Mouse (Mus musculus) limb, embryonic 13.5 days (tissue): Measurements from ENCODE around the gene Mrps30. TPM values are rescaled to one million over a fixed set of nuclear protein-coding genes. Genes with fewer than 3 reads are reported as not detected.

Experiments
- ATAC-seq: fragments of 200-750 bp; cut with Nextera tagmentation; 2 replicates; pipeline ENCODE4 v1.8.0; 2017; ENCODE audit warnings: low read depth, moderate number of reproducible peaks, moderate TSS enrichment; ENCODE audit not compliant: low FRiP score
- H3K27ac ChIP-seq: fragments of 300-500 bp; sonication (generic); 2 replicates; pipeline ENCODE4 v1.5.1; 2015; ENCODE audit warnings: inconsistent platforms, mild to moderate bottlenecking, moderate library complexity
- H3K27me3 ChIP-seq: fragments of 300-500 bp; sonication (generic); 2 replicates; pipeline ENCODE4 v1.6.1; 2015; ENCODE audit warnings: mild to moderate bottlenecking, inconsistent platforms
- H3K36me3 ChIP-seq: fragments of 300-500 bp; sonication (generic); 2 replicates; pipeline ENCODE4 v1.6.1; 2015; ENCODE audit warnings: inconsistent platforms, mild to moderate bottlenecking, moderate library complexity
- H3K4me1 ChIP-seq: fragments of 300-500 bp; sonication (generic); 2 replicates; pipeline ENCODE4 v1.6.1; 2015; ENCODE audit warnings: inconsistent platforms
- H3K4me2 ChIP-seq: fragments of 300-500 bp; sonication (generic); replicated peaks from 2 replicates; pipeline ENCODE4 v1.6.1; 2015; ENCODE audit warnings: inconsistent platforms, mild to moderate bottlenecking, moderate library complexity
- H3K4me3 ChIP-seq: fragments of 300-500 bp; sonication (generic); 2 replicates; pipeline ENCODE4 v1.5.1; 2015; ENCODE audit warnings: moderate library complexity, mild to moderate bottlenecking, inconsistent platforms
- H3K9ac ChIP-seq: fragments of 300-500 bp; sonication (generic); 2 replicates; pipeline ENCODE4 v1.6.1; 2015; ENCODE audit warnings: mild to moderate bottlenecking, inconsistent platforms
- H3K9me3 ChIP-seq: fragments of 300-500 bp; sonication (generic); 2 replicates; pipeline ENCODE4 v1.6.1; 2016; ENCODE audit warnings: inconsistent platforms
- WGBS: fragments of 180-500 bp; shearing (Covaris S2); methylation state at CpG from one replicate; pipeline ENCODE4 v1.1.7; 2015; 5-methylcytosine and 5-hydroxymethylcytosine counted together
- polyA plus RNA-seq: library from polyadenylated mRNA; unstranded; fragments of >200 nt; fragmentation: Nextera tagmentation; extraction: Ambion mirVana; gene quantifications from 2 replicates; pipeline ENCODE4 v1.2.1, GENCODE M21; 2015

The Mrps30 gene
- polyA plus RNA-seq, 1 experiment from 2014 or later, result 32.9 TPM

- Histone ChIP-seq H3K27me3 (no peaks in the 10 kb centered on the region), H3K9me3 (no peaks in the 10 kb centered on the region), H3K36me3 (no peaks in the 10 kb centered on the region), H3K4me2 (no peak overlapping the region), H3K4me3 (no peak overlapping the region), H3K4me1 (0 out of 2 replicates have a peak, but pooled peaks cover 5% of the 10 kb centered on the region), H3K27ac (no peak overlapping the region), H3K9ac (no peak overlapping the region)
- WGBS, result 79% methylated on average over 1 of the region's 1 CpGs
- ATAC-seq, result no peak
Measured at GRCm38 (mm10) chr13:118365774-118366173, 21.3 kb downstream of the Mrps30 start.

GRCm38 (mm10) chr13:118363342-118363741, 23.7 kb downstream of the Mrps30 start:
- H3K4me3 ChIP-seq, result no peak overlapping the region
- no peaks in the 10 kb centered on the region for H3K9me3 ChIP-seq
- no peak overlapping the region for H3K4me2 ChIP-seq
- ATAC-seq, result no peak
- H3K9ac ChIP-seq, result no peak overlapping the region
- WGBS, result 88% methylated on average over 6 of the region's 6 CpGs
- H3K27me3 ChIP-seq, result no peaks in the 10 kb centered on the region
- H3K27ac ChIP-seq, result no peak overlapping the region
- H3K36me3 ChIP-seq, result no peaks in the 10 kb centered on the region
- H3K4me1 ChIP-seq, result 0 out of 2 replicates have a peak, but pooled peaks cover 8% of the 10 kb centered on the region

GRCm38 (mm10) chr13:118350870-118351269, 36.2 kb downstream of the Mrps30 start:
- H3K4me1 ChIP-seq, result no peaks in the 10 kb centered on the region
- H3K36me3 ChIP-seq, result no peaks in the 10 kb centered on the region
- WGBS, result 88% methylated on average over 10 of the region's 10 CpGs
- no peak overlapping the region for H3K4me2 ChIP-seq
- H3K9me3 ChIP-seq, result no peaks in the 10 kb centered on the region
- no peak overlapping the region for H3K4me3 ChIP-seq
- no peak for ATAC-seq
- H3K9ac ChIP-seq, result no peak overlapping the region
- no peak overlapping the region for H3K27ac ChIP-seq
- no peaks in the 10 kb centered on the region for H3K27me3 ChIP-seq

GRCm38 (mm10) chr13:118350257-118350656, 36.8 kb downstream of the Mrps30 start:
- Histone ChIP-seq H3K27me3 (no peaks in the 10 kb centered on the region), H3K36me3 (no peaks in the 10 kb centered on the region), H3K4me1 (no peaks in the 10 kb centered on the region), H3K4me2 (no peak overlapping the region), H3K4me3 (no peak overlapping the region), H3K27ac (no peak overlapping the region), H3K9me3 (no peaks in the 10 kb centered on the region), H3K9ac (no peak overlapping the region)
- WGBS, result 24% methylated on average over 10 of the region's 10 CpGs
- no peak for ATAC-seq

Other genes with a start within 250 kb of the Mrps30 start
- gene B430218F22Rik, start 622 bp downstream of the Mrps30 start, polyA plus RNA-seq, result 0.57 and 0.83 TPM in 2 replicates